8 mouse cellular contexts compared by ENCODE assay signal in genomic region chr2:104849991-104850359, GRCm38 (mm10). TPM values are rescaled to one million over a fixed set of nuclear protein-coding genes. Genes with fewer than 3 reads are reported as not detected.
DNase-seq lines count a peak whose midpoint lies in the region; ATAC-seq and TF ChIP-seq lines count a peak whose summit lies in the region.

No protein-coding gene starts in this region.

- no peak overlapping the region for H3K27ac ChIP-seq in liver, adult 2 months (replicated peaks; ENCODE audit: insufficient read depth, low read depth, low read length)
- H3K27ac ChIP-seq in embryonic facial prominence, embryonic 12.5 days: no peak overlapping the region
- no peak overlapping the region for H3K27ac ChIP-seq in intestine, postnatal 0 days (ENCODE audit: low read depth, low read length)
- H3K27ac ChIP-seq in neural tube, embryonic 14.5 days (ENCODE audit: low read depth, low read length): no peak overlapping the region

- H3K9ac ChIP-seq in liver, adult 2 months (ENCODE audit: low read depth, low read length): peak overlapping the region; percentile 80; the same call in 1 of the 2 replicates
- no peak overlapping the region for H3K9ac ChIP-seq in embryonic facial prominence, embryonic 12.5 days
- H3K9ac ChIP-seq in intestine, postnatal 0 days (ENCODE audit: low read depth, low read length): no peak overlapping the region
- H3K9ac ChIP-seq in neural tube, embryonic 14.5 days (replicated peaks; ENCODE audit: low read depth, low read length): peak overlapping the region; percentile 30; the same call in 1 of the 2 replicates

- no peaks in the 10 kb centered on the region for H3K79me2 ChIP-seq in liver, adult 2 months (ENCODE audit: control insufficient read depth, insufficient read depth, low read length)

- H3K4me1 ChIP-seq in liver, adult 2 months (ENCODE audit: control insufficient read depth, insufficient read depth, low read length): peaks cover 2% of the 10 kb centered on the region; the same call in 1 of the 2 replicates
- peaks cover 18% of the 10 kb centered on the region for H3K4me1 ChIP-seq in embryonic facial prominence, embryonic 12.5 days
- H3K4me1 ChIP-seq in intestine, postnatal 0 days (replicated peaks; ENCODE audit: control insufficient read depth, insufficient read depth, low read length): no peaks in the 10 kb centered on the region
- no peaks in the 10 kb centered on the region for H3K4me1 ChIP-seq in neural tube, embryonic 14.5 days (ENCODE audit: control insufficient read depth, insufficient read depth, low read length)

- WGBS in liver, adult 2 months: 48% methylated on average over 3 of the region's 3 CpGs
- WGBS in embryonic facial prominence, embryonic 12.5 days: 77% methylated on average over 3 of the region's 3 CpGs
- WGBS in intestine, postnatal 0 days: 56% methylated on average over 3 of the region's 3 CpGs
- 77% methylated on average over 3 of the region's 3 CpGs for WGBS in neural tube, embryonic 14.5 days

- H3K4me3 ChIP-seq in liver, adult 2 months (ENCODE audit: insufficient read depth, low read depth, low read length): peak overlapping the region; percentile 75
- peak overlapping the region; percentile 51 for H3K4me3 ChIP-seq in embryonic facial prominence, embryonic 12.5 days
- H3K4me3 ChIP-seq in intestine, postnatal 0 days (ENCODE audit: low read depth, low read length): peak overlapping the region; percentile 47
- H3K4me3 ChIP-seq in neural tube, embryonic 14.5 days (ENCODE audit: low read depth, low read length): peak overlapping the region; percentile 39

- no peaks in the 10 kb centered on the region for H3K27me3 ChIP-seq in liver, adult 2 months (ENCODE audit: control insufficient read depth, insufficient read depth, low read length)
- H3K27me3 ChIP-seq in embryonic facial prominence, embryonic 12.5 days: 0 out of 2 replicates have a peak, but pooled peaks cover 10% of the 10 kb centered on the region
- 0 out of 2 replicates have a peak, but pooled peaks cover 2% of the 10 kb centered on the region for H3K27me3 ChIP-seq in intestine, postnatal 0 days (replicated peaks; ENCODE audit: control insufficient read depth, insufficient read depth, low read length)
- peaks cover 8% of the 10 kb centered on the region for H3K27me3 ChIP-seq in neural tube, embryonic 14.5 days (ENCODE audit: control insufficient read depth, insufficient read depth, low read length)

- DNase-seq in liver, adult 2 months (ENCODE audit: extremely low read depth, low read depth, low spot score): no peak
- DNase-seq in liver: no peak
- DNase-seq in cerebellum, adult 8-10 months: no peak
- DNase-seq in adrenal gland, adult 2 months: no peak
- DNase-seq in gastrocnemius, postnatal 4 days (ENCODE audit: low spot score in 2 of 2): no peak

- TF ChIP-seq CTCF in liver, adult 2 months (IDR thresholded peaks at IDR 0.05; ENCODE audit: low read depth, low read length): no peak
- no peak for TF ChIP-seq CTCF in intestine, postnatal 0 days (IDR thresholded peaks at IDR 0.05; ENCODE audit: low read depth)

- H3K9me3 ChIP-seq in embryonic facial prominence, embryonic 12.5 days: no peaks in the 10 kb centered on the region
- no peaks in the 10 kb centered on the region for H3K9me3 ChIP-seq in intestine, postnatal 0 days (ENCODE audit: control insufficient read depth)
- H3K9me3 ChIP-seq in neural tube, embryonic 14.5 days (ENCODE audit: control insufficient read depth, low read length): no peaks in the 10 kb centered on the region

- no peak for TF ChIP-seq POLR2A in liver, adult 2 months (IDR thresholded peaks at IDR 0.05; ENCODE audit: extremely low read depth, insufficient read depth, low read length)

- H3K36me3 ChIP-seq in liver, adult 2 months (ENCODE audit: control insufficient read depth, insufficient read depth, low read length): no peaks in the 10 kb centered on the region
- no peaks in the 10 kb centered on the region for H3K36me3 ChIP-seq in embryonic facial prominence, embryonic 12.5 days
- H3K36me3 ChIP-seq in intestine, postnatal 0 days (ENCODE audit: control insufficient read depth, insufficient read depth): no peaks in the 10 kb centered on the region
- no peaks in the 10 kb centered on the region for H3K36me3 ChIP-seq in neural tube, embryonic 14.5 days (ENCODE audit: control insufficient read depth, insufficient read depth, low read length)

- no peak for ATAC-seq in embryonic facial prominence, embryonic 12.5 days (ENCODE audit: insufficient number of reproducible peaks, insufficient read depth, low FRiP score, low TSS enrichment)
- ATAC-seq in intestine, postnatal 0 days: no peak
- no peak for ATAC-seq in neural tube, embryonic 14.5 days (ENCODE audit: low read depth)

- peak overlapping the region; percentile 95 for H3K4me2 ChIP-seq in embryonic facial prominence, embryonic 12.5 days (replicated peaks)
- H3K4me2 ChIP-seq in intestine, postnatal 0 days (replicated peaks; ENCODE audit: low read depth): peak overlapping the region; percentile 90
- H3K4me2 ChIP-seq in neural tube, embryonic 14.5 days (ENCODE audit: low read depth, low read length): peak overlapping the region; percentile 78

RNA-seq across cellular contexts. Expression of gene Prrg4, which starts 0.3 kb away (rescaled TPM):
- total RNA-seq in liver, adult 2 months (2014; rRNA removed): 0.37 and 0.60 TPM in 2 replicates
- 0.05 TPM in 1 of 2 replicates, not detected in the other for polyA plus RNA-seq in liver, adult 2 months (2012; rRNA removed)
- 1.8 and 1.9 TPM in 2 replicates for polyA plus RNA-seq in embryonic facial prominence, embryonic 12.5 days (2016; fragmentation: Nextera tagmentation; extraction: Ambion mirVana)
- polyA plus RNA-seq in intestine, postnatal 0 days (2015; fragmentation: Nextera tagmentation; extraction: Ambion mirVana): 0.48 and 0.76 TPM in 2 replicates
- 0.35 and 0.60 TPM in 2 replicates for polyA plus RNA-seq in neural tube, embryonic 14.5 days (2014; fragmentation: Nextera tagmentation; extraction: Ambion mirVana)
- total RNA-seq in adrenal gland, adult 2 months (2021): 1 to 10 TPM; 4.1 to 9.6 TPM
- polyA plus RNA-seq in adrenal gland, adult 2 months (2012; rRNA removed): 1.1 and 1.3 TPM in 2 replicates
- total RNA-seq in gastrocnemius, postnatal 4 days (2021): 1 to 10 TPM in 1 of 2 experiments, under 1 TPM in 1; 0.78 to 1.6 TPM

RNA-seq across cellular contexts. Expression of gene Ccdc73, which starts 17.6 kb away (rescaled TPM):
- total RNA-seq in liver, adult 2 months (2014; rRNA removed): 3.1 and 4.9 TPM in 2 replicates
- 0.56 TPM in 1 of 2 replicates, not detected in the other for polyA plus RNA-seq in liver, adult 2 months (2012; rRNA removed)
- polyA plus RNA-seq in embryonic facial prominence, embryonic 12.5 days (2016; fragmentation: Nextera tagmentation; extraction: Ambion mirVana): 10.7 and 10.8 TPM in 2 replicates
- polyA plus RNA-seq in intestine, postnatal 0 days (2015; fragmentation: Nextera tagmentation; extraction: Ambion mirVana): 4.8 and 6.1 TPM in 2 replicates
- polyA plus RNA-seq in neural tube, embryonic 14.5 days (2014; fragmentation: Nextera tagmentation; extraction: Ambion mirVana): 7.5 and 9.7 TPM in 2 replicates
- 1 to 10 TPM; 5.3 to 6.9 TPM for total RNA-seq in adrenal gland, adult 2 months (2021)
- 0.49 and 1.2 TPM in 2 replicates for polyA plus RNA-seq in adrenal gland, adult 2 months (2012; rRNA removed)
- 1 to 10 TPM; 3.1 to 4.1 TPM for total RNA-seq in gastrocnemius, postnatal 4 days (2021)

RNA-seq across cellular contexts. Expression of gene Qser1, which starts 33.4 kb away (rescaled TPM):
- 6.0 and 7.3 TPM in 2 replicates for total RNA-seq in liver, adult 2 months (2014; rRNA removed)
- polyA plus RNA-seq in liver, adult 2 months (2012; rRNA removed): 2.0 and 2.2 TPM in 2 replicates
- polyA plus RNA-seq in embryonic facial prominence, embryonic 12.5 days (2016; fragmentation: Nextera tagmentation; extraction: Ambion mirVana): 10.9 and 11.6 TPM in 2 replicates
- 2.7 and 3.0 TPM in 2 replicates for polyA plus RNA-seq in intestine, postnatal 0 days (2015; fragmentation: Nextera tagmentation; extraction: Ambion mirVana)
- 10.4 and 12.4 TPM in 2 replicates for polyA plus RNA-seq in neural tube, embryonic 14.5 days (2014; fragmentation: Nextera tagmentation; extraction: Ambion mirVana)
- total RNA-seq in adrenal gland, adult 2 months (2021): 10 to 100 TPM; 19.1 to 29.0 TPM
- 3.0 and 3.6 TPM in 2 replicates for polyA plus RNA-seq in adrenal gland, adult 2 months (2012; rRNA removed)
- total RNA-seq in gastrocnemius, postnatal 4 days (2021): 10 to 100 TPM; 27.6 to 28.5 TPM

Comparison
In these comparisons a context has a peak if more than half of its experiments do, and no peak if none do; other contexts are left out.
1. H3K9ac ChIP-seq: peak in liver, adult 2 months (single experiment) and neural tube, embryonic 14.5 days (single experiment); none in embryonic facial prominence, embryonic 12.5 days (single experiment) and intestine, postnatal 0 days (single experiment).
2. Peak in every context shown above with its lines, with median percentiles within 50 percentile points of each other: H3K4me3 ChIP-seq and H3K4me2 ChIP-seq.